Mouse (Mus musculus) neural tube, embryonic 11.5 days (tissue): ENCODE measurements at regions not wholly inside any gene's neighbourhood (a gene's known extent, or its start where the extent isn't known, plus 50 kb on each side); places are given as distances from the start of the nearest gene placed in this dataset.

Source experiments
- ATAC-seq: fragments of 200-750 bp; cut with Nextera tagmentation; 2 replicates; pipeline ENCODE4 v1.8.0; 2017; ENCODE audit warnings: moderate number of reproducible peaks, mild to moderate bottlenecking, moderate TSS enrichment, moderate library complexity; ENCODE audit not compliant: insufficient read depth, low FRiP score, low TSS enrichment
- DNase-seq: peaks from one replicate; pipeline ENCODE4 v3.0.0-alpha.2; 2015; ENCODE audit warnings: low spot score
- H3K27ac ChIP-seq: fragments of 300-500 bp; sonication (generic); 2 replicates; pipeline ENCODE4 v1.5.1; 2014; ENCODE audit warnings: low read depth, mild to moderate bottlenecking, low read length
- H3K27me3 ChIP-seq: fragments of 300-500 bp; sonication (generic); 2 replicates; pipeline ENCODE4 v1.6.1; 2014; ENCODE audit warnings: mild to moderate bottlenecking, low read length, mixed read lengths; ENCODE audit not compliant: control insufficient read depth, insufficient read depth
- H3K36me3 ChIP-seq: fragments of 300-500 bp; sonication (generic); 2 replicates; pipeline ENCODE4 v1.6.1; 2014; ENCODE audit warnings: mild to moderate bottlenecking, low read length, moderate library complexity, mixed read lengths; ENCODE audit not compliant: control insufficient read depth, insufficient read depth
- H3K4me1 ChIP-seq: fragments of 300-500 bp; sonication (generic); 2 replicates; pipeline ENCODE4 v1.6.1; 2014; ENCODE audit warnings: low read length, mixed read lengths; ENCODE audit not compliant: control insufficient read depth, insufficient read depth
- H3K4me2 ChIP-seq: fragments of 300-500 bp; sonication (generic); 2 replicates; pipeline ENCODE4 v1.6.1; 2014; ENCODE audit warnings: low read depth, mild to moderate bottlenecking, moderate library complexity
- H3K4me3 ChIP-seq: fragments of 300-500 bp; sonication (generic); 2 replicates; pipeline ENCODE4 v1.5.1; 2014; ENCODE audit warnings: low read depth, low read length
- H3K9ac ChIP-seq: fragments of 300-500 bp; sonication (generic); 2 replicates; pipeline ENCODE4 v1.6.1; 2014; ENCODE audit warnings: mild to moderate bottlenecking, low read length
- H3K9me3 ChIP-seq: fragments of 300-500 bp; sonication (generic); 2 replicates; pipeline ENCODE4 v1.6.1; 2016; ENCODE audit warnings: low read length; ENCODE audit not compliant: control insufficient read depth
- WGBS: fragments of 180-500 bp; shearing (Covaris S2); extraction: QIAGEN DNeasy Blood & Tissue Kit; methylation state at CpG from one replicate; pipeline ENCODE4 v1.1.7; 2014; 5-methylcytosine and 5-hydroxymethylcytosine counted together

DNA sequence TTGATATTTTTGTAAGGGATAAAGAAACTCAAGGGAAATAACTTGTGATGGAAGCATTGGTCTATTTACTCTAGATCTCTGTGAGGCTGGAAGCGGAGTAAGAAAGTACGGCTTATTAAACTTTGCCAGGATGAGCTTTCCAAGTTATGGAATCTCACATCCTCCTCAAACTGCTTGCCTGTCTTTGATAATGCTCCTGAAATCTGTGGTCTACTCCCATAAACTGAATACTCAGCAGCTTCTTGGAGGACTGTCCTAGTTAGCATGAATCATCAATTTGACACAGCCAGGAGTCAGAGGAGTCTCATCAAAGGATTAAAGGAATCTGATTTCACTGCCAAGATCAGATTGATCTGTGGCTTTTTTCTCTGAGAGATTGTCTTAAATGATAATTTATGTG, 2753.0 kb upstream of the Lrrc6 start:
- WGBS: 95% methylated on average over 2 of the region's 2 CpGs
- Histone ChIP-seq H3K9me3 (no peaks in the 10 kb centered on the region), H3K27me3 (no peaks in the 10 kb centered on the region), H3K27ac (no peak overlapping the region), H3K4me3 (no peak overlapping the region), H3K4me2 (no peak overlapping the region), H3K9ac (no peak overlapping the region), H3K36me3 (no peaks in the 10 kb centered on the region), H3K4me1 (no peaks in the 10 kb centered on the region)
- DNase-seq: no peak
- no peak for ATAC-seq

DNA sequence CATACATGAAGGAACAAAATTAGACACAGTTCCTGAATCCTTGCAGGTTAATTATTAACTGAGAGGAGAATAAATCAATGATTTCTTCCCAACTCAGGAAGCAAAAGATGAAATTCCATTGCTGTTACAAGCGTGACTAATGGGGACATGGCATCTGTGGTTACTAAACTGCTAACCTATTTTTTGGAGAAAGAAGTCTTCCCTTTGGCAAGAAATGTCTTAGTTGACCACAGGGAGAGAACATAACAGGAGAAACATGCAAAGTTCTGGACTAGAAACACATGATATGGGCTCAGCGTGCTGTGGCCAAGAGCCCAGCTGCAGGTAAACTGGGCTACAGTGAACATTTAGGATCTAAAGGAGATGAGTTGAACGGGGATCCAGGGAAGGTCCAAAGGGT, 2751.4 kb upstream of the Lrrc6 start:
- no peak for ATAC-seq
- Histone ChIP-seq H3K36me3 (no peaks in the 10 kb centered on the region), H3K4me2 (no peak overlapping the region)

DNA sequence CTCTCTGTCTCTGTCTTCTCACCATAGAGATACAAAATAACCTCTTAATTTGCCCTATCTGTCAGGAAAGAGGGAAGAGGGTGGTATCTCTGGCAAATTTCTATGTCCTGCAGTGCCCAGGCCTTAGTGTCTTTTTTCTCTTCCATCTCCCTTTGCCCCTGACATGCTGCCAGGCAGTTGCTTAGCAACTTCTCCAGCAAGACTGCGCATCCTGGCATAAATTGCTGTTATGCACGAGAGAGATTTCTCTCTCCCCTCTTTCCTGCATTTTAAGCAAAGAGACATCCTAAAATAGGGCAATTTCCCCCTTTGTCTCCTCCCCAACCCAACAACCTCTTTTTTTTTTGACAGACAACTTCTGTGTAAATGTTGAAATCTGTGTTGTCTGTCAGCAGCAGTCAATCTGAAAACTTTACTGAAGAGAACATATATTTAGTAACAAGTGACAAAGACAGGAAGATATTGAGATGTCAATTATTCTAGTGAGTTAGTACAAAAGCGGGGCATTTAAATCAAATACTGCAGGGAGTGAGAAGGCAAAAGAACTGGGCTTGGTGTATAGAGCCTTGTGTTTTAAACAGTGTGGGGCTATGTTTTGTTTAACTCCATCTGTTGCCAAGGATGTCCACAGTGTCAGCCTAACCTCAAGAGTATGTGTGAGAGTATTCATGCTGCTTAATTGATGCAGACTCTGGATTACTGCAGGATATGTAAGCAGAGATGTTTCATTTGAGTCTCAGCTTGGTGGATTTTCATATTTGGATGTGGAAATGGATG, 2745.7 kb upstream of the Lrrc6 start:
- Histone ChIP-seq H3K9ac (no peak overlapping the region), H3K36me3 (no peaks in the 10 kb centered on the region), H3K9me3 (no peaks in the 10 kb centered on the region), H3K27ac (no peak overlapping the region), H3K4me3 (no peak overlapping the region), H3K27me3 (no peaks in the 10 kb centered on the region), H3K4me2 (no peak overlapping the region), H3K4me1 (no peaks in the 10 kb centered on the region)
- no peak for DNase-seq
- 66% methylated on average over 3 of the region's 3 CpGs for WGBS
- no peak for ATAC-seq

More for the DNA sequence above, 2751.4 kb upstream of the Lrrc6 start:
- H3K27me3 ChIP-seq: no peaks in the 10 kb centered on the region
- no peak overlapping the region for H3K9ac ChIP-seq
- H3K4me3 ChIP-seq: no peak overlapping the region
- H3K9me3 ChIP-seq: no peaks in the 10 kb centered on the region
- 86% methylated on average over 3 of the region's 3 CpGs for WGBS
- DNase-seq: no peak
- H3K4me1 ChIP-seq: no peaks in the 10 kb centered on the region
- H3K27ac ChIP-seq: no peak overlapping the region

DNA sequence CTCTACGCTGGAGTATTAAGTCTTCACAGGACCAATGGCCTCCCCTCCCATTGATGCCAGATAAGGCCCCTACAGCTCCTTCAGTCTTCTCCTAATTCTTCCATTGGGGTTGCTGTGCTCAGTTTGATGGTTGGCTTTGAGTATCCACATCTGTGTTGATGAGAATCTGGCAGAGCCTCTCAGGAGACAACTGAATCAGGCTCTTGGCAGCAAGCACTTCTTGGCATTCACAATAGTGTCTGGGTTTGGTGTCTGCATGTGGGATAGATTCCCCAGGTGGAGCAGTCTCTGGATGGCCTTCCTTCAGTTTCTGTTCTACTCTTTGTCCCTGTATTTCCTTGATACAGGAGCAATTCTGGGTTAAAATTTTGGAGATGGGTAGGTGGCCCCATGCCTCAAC, 2734.6 kb upstream of the Lrrc6 start:
- no peak overlapping the region for H3K4me2 ChIP-seq
- DNase-seq (no peak), ATAC-seq (no peak)
- H3K4me3 ChIP-seq: no peak overlapping the region
- no peak overlapping the region for H3K27ac ChIP-seq
- WGBS: 90% methylated on average over 1 of the region's 1 CpGs
- no peaks in the 10 kb centered on the region for H3K4me1 ChIP-seq
- H3K9ac ChIP-seq: no peak overlapping the region
- H3K36me3 ChIP-seq: no peaks in the 10 kb centered on the region
- H3K9me3 ChIP-seq: no peaks in the 10 kb centered on the region
- H3K27me3 ChIP-seq: no peaks in the 10 kb centered on the region

DNA sequence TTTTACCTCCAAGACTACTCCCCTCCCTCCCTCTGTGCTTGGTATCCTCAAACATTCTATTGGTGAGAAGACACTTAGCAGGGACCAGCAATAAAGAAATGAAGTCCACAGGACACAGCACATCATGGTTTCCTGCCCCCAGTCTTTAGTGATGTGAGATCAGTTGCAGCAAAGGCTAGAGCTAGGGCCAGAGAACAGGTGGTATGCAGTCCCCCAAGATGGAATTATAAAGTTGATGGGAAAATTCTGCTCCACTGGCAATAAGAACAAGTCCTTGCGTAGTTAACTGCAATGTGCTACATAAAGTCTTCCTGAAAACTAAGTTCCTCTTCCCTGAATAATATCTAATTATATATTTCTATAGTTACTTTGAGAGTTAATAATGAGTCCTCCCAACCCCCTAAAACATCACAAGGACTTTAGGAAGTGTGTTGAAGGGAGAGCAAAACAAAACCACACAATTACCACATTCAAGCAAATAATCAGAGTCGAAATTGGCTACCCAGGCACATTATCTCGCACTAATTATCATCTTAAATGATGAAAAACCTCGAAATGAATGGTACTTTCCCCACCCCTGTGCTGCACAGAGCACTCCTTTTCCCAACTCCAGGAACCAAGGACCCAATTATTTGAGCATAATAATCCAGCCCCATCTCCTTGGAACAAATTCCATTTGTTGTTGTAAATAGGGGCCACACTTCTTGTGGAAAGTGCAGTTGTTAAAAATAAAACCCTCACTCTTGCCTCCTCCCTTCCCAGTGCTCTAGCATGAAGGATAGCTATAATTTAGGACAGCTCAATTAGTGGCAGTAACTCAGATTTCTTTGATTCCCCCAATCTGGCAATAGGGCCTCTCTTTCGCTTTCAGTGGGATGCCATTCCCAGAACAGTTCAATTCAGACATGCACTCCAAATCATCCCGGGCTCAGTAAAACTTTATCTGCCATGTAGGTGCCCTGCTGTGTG, 2724.2 kb upstream of the Lrrc6 start:
- Histone ChIP-seq H3K4me2 (no peak overlapping the region), H3K4me1 (no peaks in the 10 kb centered on the region), H3K27ac (no peak overlapping the region), H3K9ac (no peak overlapping the region), H3K9me3 (no peaks in the 10 kb centered on the region), H3K4me3 (no peak overlapping the region), H3K36me3 (no peaks in the 10 kb centered on the region), H3K27me3 (no peaks in the 10 kb centered on the region)
- 70% methylated on average over 6 of the region's 6 CpGs for whole genome bisulfite sequencing
- DNase-seq (no peak), ATAC-seq (no peak)

DNA sequence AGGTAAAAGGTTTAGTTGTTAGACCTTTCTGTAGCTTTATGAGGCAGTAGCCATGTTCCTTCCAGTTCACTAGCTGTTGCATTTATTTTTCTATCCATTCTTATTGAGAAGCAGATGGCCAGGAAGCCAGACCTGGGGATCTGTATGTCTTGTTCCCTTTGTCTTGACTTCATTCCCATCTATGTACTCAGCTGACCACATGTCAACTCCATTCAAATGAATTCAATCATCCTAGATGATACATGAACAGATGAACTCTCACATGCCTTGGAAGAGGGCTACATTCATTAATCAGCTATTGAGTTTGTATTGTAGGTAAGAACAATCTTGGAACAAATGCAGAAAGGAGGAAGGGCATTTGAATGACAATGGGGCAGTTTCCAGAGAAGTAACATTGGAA, 2722.7 kb upstream of the Lrrc6 start:
- no peaks in the 10 kb centered on the region for H3K27me3 ChIP-seq
- no peak overlapping the region for H3K4me3 ChIP-seq
- H3K27ac ChIP-seq: no peak overlapping the region
- H3K4me2 ChIP-seq: no peak overlapping the region
- no peaks in the 10 kb centered on the region for H3K9me3 ChIP-seq
- no peaks in the 10 kb centered on the region for H3K36me3 ChIP-seq
- no peak overlapping the region for H3K9ac ChIP-seq
- DNase-seq (no peak), ATAC-seq (no peak)
- H3K4me1 ChIP-seq: no peaks in the 10 kb centered on the region

DNA sequence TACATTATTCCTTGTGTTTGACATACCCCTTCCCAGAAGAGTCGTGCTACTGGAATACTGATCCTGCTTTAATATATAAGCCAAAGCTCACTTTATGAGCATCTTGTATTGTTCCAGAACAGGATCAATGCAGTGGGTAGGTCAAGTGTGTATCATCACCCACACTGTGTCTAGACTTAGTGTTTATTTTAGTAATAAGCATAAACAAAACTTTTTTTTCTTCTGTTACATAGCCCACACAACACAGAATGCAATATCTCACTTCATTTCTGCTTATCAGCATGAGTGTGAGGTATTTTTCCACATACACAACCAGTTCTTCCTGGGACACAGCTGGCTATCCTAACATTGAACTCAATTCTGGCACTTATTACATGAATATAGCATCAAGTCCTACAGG, 2721.7 kb upstream of the Lrrc6 start:
- no peaks in the 10 kb centered on the region for H3K36me3 ChIP-seq
- no peak overlapping the region for H3K27ac ChIP-seq
- H3K9ac ChIP-seq: no peak overlapping the region
- no peaks in the 10 kb centered on the region for H3K9me3 ChIP-seq
- no peak for ATAC-seq
- no peak for DNase-seq
- H3K4me2 ChIP-seq: no peak overlapping the region
- no peaks in the 10 kb centered on the region for H3K27me3 ChIP-seq
- 79% methylated on average over 1 of the region's 1 CpGs for WGBS
- H3K4me1 ChIP-seq: no peaks in the 10 kb centered on the region
- H3K4me3 ChIP-seq: no peak overlapping the region
